Mouse (Mus musculus) activated CD4-positive, CD25-positive, alpha-beta regulatory T cell, adult 9 weeks (primary cell): ENCODE measurements around the gene Frs3. TPM values are rescaled to one million over a fixed set of nuclear protein-coding genes. Genes with fewer than 3 reads are reported as not detected.

Experiments used
- polyA plus RNA-seq: library from polyadenylated mRNA; unstranded; fragments of 100-300 nt; shearing (Covaris generic); gene quantifications from one replicate; pipeline ENCODE4 v1.2.1, GENCODE M21; 2017

Gene Frs3
- 0.16 TPM for polyA plus RNA-seq

DNA sequence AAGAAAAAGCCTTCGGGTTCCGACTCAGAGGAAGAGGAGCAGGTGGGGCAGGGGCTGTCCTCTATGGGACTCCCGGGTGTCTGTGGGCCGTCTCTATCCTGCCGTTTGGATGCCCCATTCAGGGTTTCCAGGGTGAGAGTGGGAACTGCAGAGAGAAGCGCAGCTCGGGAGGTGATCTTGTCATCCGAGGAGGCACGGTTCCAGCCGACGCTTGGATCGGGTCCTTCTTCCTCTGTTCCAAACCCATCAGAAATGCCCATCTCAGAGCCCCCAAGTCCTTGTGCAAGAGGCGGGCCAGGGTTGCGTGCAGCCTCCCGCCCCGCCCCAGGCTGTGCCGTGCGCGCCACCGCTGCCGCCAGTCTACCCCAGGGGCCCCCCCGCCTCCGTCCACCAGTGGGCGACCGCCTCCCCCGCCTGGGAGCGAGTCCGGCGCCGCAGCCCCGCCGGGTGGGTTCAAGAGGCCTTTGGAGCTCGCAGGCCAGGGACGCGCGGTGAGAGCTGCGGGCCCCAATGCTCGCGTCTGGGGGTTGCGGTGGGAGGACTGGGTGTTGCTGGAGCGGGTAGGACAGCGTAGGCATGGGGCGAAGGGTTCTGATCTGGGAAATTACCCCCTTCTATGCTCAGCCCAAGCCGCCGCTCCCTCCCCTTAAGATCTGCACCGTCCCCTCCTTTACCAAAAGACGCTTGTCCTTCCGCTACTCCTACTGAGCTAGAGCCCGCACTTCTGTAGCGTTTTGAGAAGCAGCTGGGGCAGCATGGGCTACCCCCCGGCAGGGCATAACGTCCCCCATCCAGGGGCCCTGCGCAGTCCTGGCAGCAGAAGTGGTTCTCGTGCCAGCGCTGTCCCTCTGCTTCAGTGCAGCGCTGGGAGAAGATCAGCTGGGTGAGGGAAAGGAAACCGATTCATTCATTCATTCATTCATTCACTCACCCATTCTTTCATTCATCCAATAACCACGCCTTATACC lies at the start of gene Frs3:
Gene Frs3 (plus strand): TSS at position 423 of the 968 bp plus-strand sequence.

GRCm38 (mm10) chr17:47688344-47688607 lies 554 bp upstream of the Frs3 start, which contains the start of gene Tomm6:
TSS of gene Tomm6 (minus strand) at chr17:47688386.

DNA sequence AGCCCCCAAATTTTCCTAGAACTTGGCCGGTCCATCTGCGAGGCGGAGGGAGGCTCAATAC lies 5.4 kb downstream of the Frs3 start, which contains the start of gene Gm21981:
Gene Gm21981 (minus strand): TSS at position 14 of the 61 bp plus-strand sequence.

GRCm38 (mm10) chr17:47694503-47695336 lies 5.9 kb downstream of the Frs3 start, which contains the start of gene Prickle4:
TSS of gene Prickle4 (minus strand) at chr17:47694736.

GRCm38 (mm10) chr17:47726566-47726965 lies 37.7 kb downstream of the Frs3 start, which contains the start of gene Pgc:
TSS of gene Pgc (plus strand) at chr17:47726842.

DNA sequence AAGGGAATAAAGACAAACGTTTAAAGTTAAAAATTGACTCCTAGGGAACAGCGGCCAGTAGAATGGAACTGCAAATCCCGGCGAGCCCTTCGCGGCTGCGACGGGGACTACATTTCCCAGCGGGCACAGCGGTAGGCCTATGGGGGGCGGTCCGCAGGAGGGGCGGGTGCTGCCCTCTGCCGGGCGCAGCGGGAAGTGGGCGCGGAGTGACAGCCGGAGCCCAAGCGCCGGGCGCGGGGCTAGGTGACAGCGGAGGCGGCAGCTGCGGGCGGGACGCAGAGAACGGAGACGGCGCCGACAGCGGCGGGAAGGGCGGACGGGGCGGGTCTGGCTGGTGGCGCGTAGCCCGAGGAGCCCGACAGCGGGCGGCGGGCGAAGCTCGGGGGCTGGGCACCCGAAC lies 48.0 kb downstream of the Frs3 start, which contains the start of gene Tfeb:
Gene Tfeb (plus strand): TSS at position 175 of the 400 bp plus-strand sequence.

Other genes with a start within 250 kb of the Frs3 start
- gene Taf8, start 186.7 kb upstream of the Frs3 start, polyA plus RNA-seq = 56.7 TPM
- gene Ccnd3, start 184.0 kb upstream of the Frs3 start, polyA plus RNA-seq = 273 TPM
- 19.4 TPM for gene Bysl, start 77.5 kb upstream of the Frs3 start, polyA plus RNA-seq
- gene Med20, start 77.4 kb upstream of the Frs3 start, polyA plus RNA-seq = 44.2 TPM
- gene Gm20517, start 77.4 kb upstream of the Frs3 start, polyA plus RNA-seq = 0.75 TPM
- gene Usp49, start 58.3 kb upstream of the Frs3 start, polyA plus RNA-seq = 0.32 TPM
- gene Tomm6, start 644 bp upstream of the Frs3 start, polyA plus RNA-seq = 274 TPM
- not detected for gene Gm21981, start 5.4 kb downstream of the Frs3 start, polyA plus RNA-seq
- gene Prickle4, start 5.7 kb downstream of the Frs3 start, polyA plus RNA-seq = not detected
- gene Pgc, start 37.8 kb downstream of the Frs3 start, polyA plus RNA-seq = not detected
- 15.9 TPM for gene Tfeb, start 48.0 kb downstream of the Frs3 start, polyA plus RNA-seq
- not detected for gene Mdfi, start 145.7 kb downstream of the Frs3 start, polyA plus RNA-seq
- 9.6 TPM for gene Foxp4, start 235.6 kb downstream of the Frs3 start, polyA plus RNA-seq